Mouse (Mus musculus) cerebellum, adult 2 months (tissue): ENCODE measurements around the gene Tdgf1.

Experiments
- CTCF ChIP-seq: fragments of 200-500 bp; IDR thresholded peaks from 2 replicates; pipeline ENCODE4 v1.5.1; 2011; ENCODE audit warnings: low read depth, mild to moderate bottlenecking, control low read depth, low read length, moderate library complexity, borderline replicate concordance; ENCODE audit not compliant: insufficient read depth
- POLR2A ChIP-seq: fragments of 200-500 bp; IDR thresholded peaks from 2 replicates; pipeline ENCODE4 v1.6.1; 2011; ENCODE audit warnings: low read length, control low read depth, borderline replicate concordance; ENCODE audit not compliant: insufficient read depth

DNA sequence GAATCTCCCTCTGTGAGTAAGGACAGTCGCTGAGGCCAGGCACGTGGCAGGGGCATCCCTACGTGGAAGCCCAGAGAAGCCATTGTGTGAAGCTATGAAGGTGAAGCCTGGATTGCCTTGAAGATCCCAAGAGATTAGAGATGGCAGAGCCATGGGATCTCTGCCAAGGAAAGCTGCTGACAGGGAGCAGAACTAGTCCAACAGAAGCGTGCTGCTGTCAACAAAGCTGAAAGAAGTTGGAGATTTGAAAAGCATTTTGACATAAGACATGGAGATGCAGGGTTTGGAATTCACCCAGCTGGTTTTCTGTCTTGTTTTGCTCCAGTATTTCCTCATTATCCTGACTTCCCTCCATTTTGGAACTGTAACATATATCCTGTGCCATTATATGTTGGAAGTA is 43.7 kb downstream of the Tdgf1 start:
- TF ChIP-seq CTCF (no peak), POLR2A (no peak)
